Mouse (Mus musculus) frontal cortex, adult 2 months (tissue): Measurements from ENCODE around the gene Atxn1. TPM values are rescaled to one million over a fixed set of nuclear protein-coding genes. Genes with fewer than 3 reads are reported as not detected.

Experiments used
- DNase-seq, 2 experiments: peaks; one replicate each; pipeline ENCODE4 v3.0.0; 2022; ENCODE audit warnings: low spot score in 1 of 2; ENCODE audit errors: extremely low spot score in 1 of 2
- polyA plus RNA-seq: library from polyadenylated mRNA; depleted of rRNA; stranded (reverse); fragments of >200 nt; gene quantifications from 2 replicates; pipeline ENCODE4 v1.2.3, GENCODE M21; 2012

Gene Atxn1
- polyA plus RNA-seq, 1 experiment = 27.3 TPM

GRCm38 (mm10) chr13:45651652-45652241 is 313.1 kb downstream of the Atxn1 start:
- no peak for DNase-seq

GRCm38 (mm10) chr13:45649197-45649812 is 315.5 kb downstream of the Atxn1 start:
- DNase-seq = no peak

GRCm38 (mm10) chr13:45643780-45644395 is 320.9 kb downstream of the Atxn1 start:
- peak in 1 of 2 experiments; percentile 48 for DNase-seq

- no peak for DNase-seq
These were observed 321.9 kb downstream of the Atxn1 start for GRCm38 (mm10) chr13:45642913-45643312.

- DNase-seq = no peak
These were observed 324.4 kb downstream of the Atxn1 start for GRCm38 (mm10) chr13:45640431-45640830.

GRCm38 (mm10) chr13:45638281-45638680 is 326.5 kb downstream of the Atxn1 start:
- no peak for DNase-seq

GRCm38 (mm10) chr13:45637324-45637723 is 327.5 kb downstream of the Atxn1 start:
- peak in 1 of 2 experiments; percentile 66 for DNase-seq

- DNase-seq = no peak
These were observed 328.4 kb downstream of the Atxn1 start for GRCm38 (mm10) chr13:45636435-45636834.

GRCm38 (mm10) chr13:45633918-45634317 is 330.9 kb downstream of the Atxn1 start:
- no peak for DNase-seq

GRCm38 (mm10) chr13:45632133-45632532 is 332.7 kb downstream of the Atxn1 start:
- DNase-seq = no peak

GRCm38 (mm10) chr13:45630518-45631290 is 334.1 kb downstream of the Atxn1 start:
- no peak for DNase-seq

GRCm38 (mm10) chr13:45629750-45630149 is 335.1 kb downstream of the Atxn1 start:
- DNase-seq = no peak

GRCm38 (mm10) chr13:45628341-45628740 is 336.5 kb downstream of the Atxn1 start:
- no peak for DNase-seq

GRCm38 (mm10) chr13:45627206-45627751 is 337.5 kb downstream of the Atxn1 start:
- no peak for DNase-seq

GRCm38 (mm10) chr13:45625740-45626139 is 339.1 kb downstream of the Atxn1 start:
- DNase-seq = no peak

GRCm38 (mm10) chr13:45623846-45624245 is 341.0 kb downstream of the Atxn1 start:
- DNase-seq = peak in 1 of 2 experiments; percentile 57

- no peak for DNase-seq
These were observed 341.8 kb downstream of the Atxn1 start for GRCm38 (mm10) chr13:45622871-45623546.

- DNase-seq = no peak
These were observed 344.1 kb downstream of the Atxn1 start for GRCm38 (mm10) chr13:45620687-45621086.

GRCm38 (mm10) chr13:45620281-45620680 is 344.5 kb downstream of the Atxn1 start:
- DNase-seq = no peak

- DNase-seq = no peak
These were observed 346.8 kb downstream of the Atxn1 start for GRCm38 (mm10) chr13:45617988-45618387.
